Mouse (Mus musculus) forebrain, postnatal 0 days (tissue): ENCODE results near the gene Sla2. TPM values are rescaled to one million over a fixed set of nuclear protein-coding genes. Genes with fewer than 3 reads are reported as not detected.
A peak's percentile ranks its signal among the peaks of the same experiment; 100 is the strongest.
"Not testable (repeated sequence)": the region's sequence is repeated elsewhere in the genome, so short reads cannot be mapped to it uniquely, and the experiment has no call there.

Source experiments
- ATAC-seq: fragments of 200-750 bp; cut with Nextera tagmentation; 2 replicates; pipeline ENCODE4 v1.8.0; 2017; ENCODE audit warnings: mild to moderate bottlenecking, moderate library complexity
- DNase-seq: peaks from one replicate; pipeline ENCODE4 v3.0.0-alpha.2; 2015
- H3K27ac ChIP-seq: fragments of 300-500 bp; sonication (generic); 2 replicates; pipeline ENCODE4 v1.5.1; 2014; ENCODE audit warnings: low read depth, mild to moderate bottlenecking, antibody characterized with exemption, low read length, moderate library complexity, mixed read lengths
- H3K27me3 ChIP-seq: fragments of 300-500 bp; sonication (generic); 2 replicates; pipeline ENCODE4 v1.6.1; 2014; ENCODE audit warnings: mild to moderate bottlenecking, low read length, mixed read lengths; ENCODE audit not compliant: insufficient read depth
- H3K36me3 ChIP-seq: fragments of 300-500 bp; sonication (generic); 2 replicates; pipeline ENCODE4 v1.6.1; 2014; ENCODE audit warnings: mild to moderate bottlenecking, moderate library complexity; ENCODE audit not compliant: insufficient read depth
- H3K4me1 ChIP-seq: fragments of 300-500 bp; sonication (generic); 2 replicates; pipeline ENCODE4 v1.6.1; 2014; ENCODE audit warnings: antibody characterized with exemption; ENCODE audit not compliant: insufficient read depth
- H3K4me2 ChIP-seq: fragments of 300-500 bp; sonication (generic); 2 replicates; pipeline ENCODE4 v1.6.1; 2014; ENCODE audit warnings: low read depth, mild to moderate bottlenecking, moderate library complexity
- H3K4me3 ChIP-seq: fragments of 300-500 bp; sonication (generic); 2 replicates; pipeline ENCODE4 v1.5.1; 2014; ENCODE audit warnings: low read depth, low read length, mixed read lengths
- H3K9ac ChIP-seq: fragments of 300-500 bp; sonication (generic); 2 replicates; pipeline ENCODE4 v1.6.1; 2014; ENCODE audit warnings: mild to moderate bottlenecking
- H3K9me3 ChIP-seq: fragments of 300-500 bp; sonication (generic); 2 replicates; pipeline ENCODE4 v1.6.1; 2016; ENCODE audit warnings: low read length
- CTCF ChIP-seq: sonication (generic); IDR thresholded peaks from 2 replicates; pipeline ENCODE4 v1.5.1; 2016; ENCODE audit warnings: antibody characterized with exemption, control low read depth, low read depth
- WGBS: fragments of 180-500 bp; shearing (Covaris S2); extraction: QIAGEN DNeasy Blood & Tissue Kit; methylation state at CpG from one replicate; pipeline ENCODE4 v1.1.7; 2014; 5-methylcytosine and 5-hydroxymethylcytosine counted together
- polyA plus RNA-seq: library from polyadenylated mRNA; unstranded; fragments of >200 nt; fragmentation: Nextera tagmentation; extraction: Ambion mirVana; gene quantifications from 2 replicates; pipeline ENCODE4 v1.2.1, GENCODE M21; 2015
- total RNA-seq: library from RNA; depleted of rRNA; stranded (reverse); fragments of >200 nt; gene quantifications from 2 replicates; pipeline ENCODE4 v1.2.3, GENCODE M21; 2014

Gene Sla2
- total and polyA plus RNA-seq, 2 experiments from 2014 or later: 0.19 TPM; not detected in 1

- no peak overlapping the region for H3K4me3 ChIP-seq
- H3K4me1 ChIP-seq: no peaks in the 10 kb centered on the region
- ATAC-seq: no peak
- no peaks in the 10 kb centered on the region for H3K9me3 ChIP-seq
- DNase-seq: no peak
- 61% methylated on average over 4 of the region's 4 CpGs for WGBS
- H3K27me3 ChIP-seq: no peaks in the 10 kb centered on the region
- no peak for TF ChIP-seq CTCF
- no peak overlapping the region for H3K9ac ChIP-seq
- no peaks in the 10 kb centered on the region for H3K36me3 ChIP-seq
- no peak overlapping the region for H3K27ac ChIP-seq
- no peak overlapping the region for H3K4me2 ChIP-seq
Observed at GRCm38 (mm10) chr2:156918562-156918961, 31.6 kb upstream of the Sla2 start.

- no peaks in the 10 kb centered on the region for H3K27me3 ChIP-seq
- H3K27ac ChIP-seq: no peak overlapping the region
- no peak overlapping the region for H3K4me2 ChIP-seq
- H3K9ac ChIP-seq: no peak overlapping the region
- H3K36me3 ChIP-seq: no peaks in the 10 kb centered on the region
- TF ChIP-seq CTCF: no peak
- no peaks in the 10 kb centered on the region for H3K4me1 ChIP-seq
- no peaks in the 10 kb centered on the region for H3K9me3 ChIP-seq
- DNase-seq (no peak), ATAC-seq (no peak)
- 77% methylated on average over 3 of the region's 3 CpGs for WGBS
- no peak overlapping the region for H3K4me3 ChIP-seq
Observed at GRCm38 (mm10) chr2:156916419-156917125, 29.6 kb upstream of the Sla2 start.

- no peaks in the 10 kb centered on the region for H3K36me3 ChIP-seq
- peak; percentile 56; the same call in 1 of the 2 replicates for ATAC-seq
- no peak for TF ChIP-seq CTCF
- no peaks in the 10 kb centered on the region for H3K9me3 ChIP-seq
- no peaks in the 10 kb centered on the region for H3K27me3 ChIP-seq
- no peak overlapping the region for H3K27ac ChIP-seq
- H3K4me2 ChIP-seq: no peak overlapping the region
- no peak overlapping the region for H3K9ac ChIP-seq
- H3K4me3 ChIP-seq: no peak overlapping the region
- 57% methylated on average over 3 of the region's 3 CpGs for WGBS
- no peaks in the 10 kb centered on the region for H3K4me1 ChIP-seq
- peak; percentile 40 for DNase-seq
Observed at GRCm38 (mm10) chr2:156915559-156915958, 28.6 kb upstream of the Sla2 start.

GRCm38 (mm10) chr2:156913191-156913590 lies 26.2 kb upstream of the Sla2 start:
- H3K27me3 ChIP-seq: no peaks in the 10 kb centered on the region
- DNase-seq (no peak), ATAC-seq (no peak)
- TF ChIP-seq CTCF: no peak
- no peak overlapping the region for H3K4me2 ChIP-seq
- no peaks in the 10 kb centered on the region for H3K9me3 ChIP-seq
- no peak overlapping the region for H3K4me3 ChIP-seq
- H3K36me3 ChIP-seq: no peaks in the 10 kb centered on the region
- no peak overlapping the region for H3K9ac ChIP-seq
- 57% methylated on average over 5 of the region's 5 CpGs for WGBS
- H3K4me1 ChIP-seq: no peaks in the 10 kb centered on the region
- H3K27ac ChIP-seq: no peak overlapping the region

- not testable (repeated sequence) for H3K9ac ChIP-seq, H3K4me2 ChIP-seq, H3K9me3 ChIP-seq, H3K4me3 ChIP-seq, H3K27me3 ChIP-seq, DNase-seq, H3K36me3 ChIP-seq, ATAC-seq, H3K27ac ChIP-seq, H3K4me1 ChIP-seq
- WGBS: 45% methylated on average over 4 of the region's 4 CpGs
Observed at GRCm38 (mm10) chr2:156905931-156906330, 18.9 kb upstream of the Sla2 start.

- Histone ChIP-seq H3K9ac (no peak overlapping the region), H3K4me2 (no peak overlapping the region), H3K9me3 (no peaks in the 10 kb centered on the region), H3K27me3 (no peaks in the 10 kb centered on the region), H3K36me3 (no peaks in the 10 kb centered on the region), H3K27ac (no peak overlapping the region), H3K4me1 (no peaks in the 10 kb centered on the region), H3K4me3 (no peak overlapping the region)
- DNase-seq (peak; percentile 77), ATAC-seq (peak; percentile 63; the same call in 1 of the 2 replicates)
- WGBS: 25% methylated on average over 6 of the region's 6 CpGs
- peak; percentile 84 for TF ChIP-seq CTCF
Observed at GRCm38 (mm10) chr2:156904976-156905717, 18.2 kb upstream of the Sla2 start.

- WGBS: 52% methylated on average over 2 of the region's 2 CpGs
- peaks cover 5% of the 10 kb centered on the region; the same call in 1 of the 2 replicates for H3K4me1 ChIP-seq
- H3K27ac ChIP-seq: no peak overlapping the region
Observed at GRCm38 (mm10) chr2:156903367-156903766, 16.4 kb upstream of the Sla2 start.

GRCm38 (mm10) chr2:156902411-156902810 lies 15.4 kb upstream of the Sla2 start:
- not testable (repeated sequence) for H3K4me1 ChIP-seq, H3K27me3 ChIP-seq, ATAC-seq, H3K9me3 ChIP-seq, H3K9ac ChIP-seq, H3K4me3 ChIP-seq, H3K36me3 ChIP-seq, H3K4me2 ChIP-seq, H3K27ac ChIP-seq, DNase-seq
- WGBS: 65% methylated on average over 4 of the region's 4 CpGs

More at GRCm38 (mm10) chr2:156903367-156903766, 16.4 kb upstream of the Sla2 start:
- no peak overlapping the region for H3K4me3 ChIP-seq
- H3K27me3 ChIP-seq: no peaks in the 10 kb centered on the region
- ATAC-seq (no peak), DNase-seq (no peak)
- H3K36me3 ChIP-seq: no peaks in the 10 kb centered on the region
- no peak overlapping the region for H3K9ac ChIP-seq
- TF ChIP-seq CTCF: peak; percentile 47
- no peak overlapping the region for H3K4me2 ChIP-seq
- no peaks in the 10 kb centered on the region for H3K9me3 ChIP-seq
